Mouse (Mus musculus) C3H10T1/2 (cell line): ENCODE measurements around the gene Casq2. TPM values are rescaled to one million over a fixed set of nuclear protein-coding genes. Genes with fewer than 3 reads are reported as not detected.

Experiments used
- polyA plus RNA-seq, 2 experiments: library from polyadenylated mRNA; unstranded; fragments of >200 nt; fragmentation: generic; extraction: Trizol; gene quantifications; one replicate each; pipeline ENCODE4 v1.2.1; 2012; ENCODE audit warnings: missing spikeins in 2 of 2

The Casq2 gene
- under 1 TPM; 0.09 to 0.53 TPM for polyA plus RNA-seq

GRCm38 (mm10) chr3:102086283-102086682 lies at the start of gene Casq2:
Casq2 (plus strand) TSS chr3:102086415.

Other genes with a start within 250 kb of the Casq2 start
- gene Mab21l3, start 237.5 kb upstream of the Casq2 start, polyA plus RNA-seq, result under 1 TPM; 0.11 to 0.24 TPM
- 1 to 10 TPM; 3.3 to 4.5 TPM for gene Slc22a15, start 162.0 kb upstream of the Casq2 start, polyA plus RNA-seq
- gene Nhlh2, start 76.3 kb upstream of the Casq2 start, polyA plus RNA-seq, result not detected
- 10 to 100 TPM; 15.8 to 46.4 TPM for gene Vangl1, start 118.3 kb downstream of the Casq2 start, polyA plus RNA-seq